8 mouse cellular contexts compared by ENCODE assay signal in genomic region chr11:108224233-108224973, GRCm38 (mm10).
DNase-seq lines count a peak whose midpoint lies in the region; ATAC-seq and TF ChIP-seq lines count a peak whose summit lies in the region.
"Had no signal": no experiment of that assay in that cellular context is flagged by ENCODE, and none has a peak within 500 bp of the region (broad histone marks: within the 10 kb centered on the region; RNA-seq: fewer than 3 reads in every experiment).

No protein-coding gene starts in this region.

- no peak overlapping the region for H3K4me3 ChIP-seq in heart, postnatal 0 days (ENCODE audit: low read depth, low read length)
- no peak overlapping the region for H3K4me3 ChIP-seq in midbrain, embryonic 12.5 days
- H3K4me3 ChIP-seq in midbrain, embryonic 15.5 days = no peak overlapping the region
- no peak overlapping the region for H3K4me3 ChIP-seq in hindbrain, embryonic 13.5 days

- peak overlapping the region; percentile 56 for H3K27ac ChIP-seq in heart, postnatal 0 days (ENCODE audit: low read depth)
- H3K27ac ChIP-seq in midbrain, embryonic 12.5 days (replicated peaks) = peak overlapping the region; percentile 49; the same call in 1 of the 2 replicates
- H3K27ac ChIP-seq in midbrain, embryonic 15.5 days = no peak overlapping the region
- H3K27ac ChIP-seq in hindbrain, embryonic 13.5 days = peak overlapping the region; percentile 30

- peak overlapping the region; percentile 26; the same call in 1 of the 2 replicates for H3K4me2 ChIP-seq in heart, postnatal 0 days (ENCODE audit: low read depth, low read length)
- no peak overlapping the region for H3K4me2 ChIP-seq in midbrain, embryonic 12.5 days (replicated peaks)
- no peak overlapping the region for H3K4me2 ChIP-seq in midbrain, embryonic 15.5 days
- no peak overlapping the region for H3K4me2 ChIP-seq in hindbrain, embryonic 13.5 days

- TF ChIP-seq CTCF in heart, postnatal 0 days (IDR thresholded peaks at IDR 0.05; ENCODE audit: low read depth) = no peak

- no peaks in the 10 kb centered on the region for H3K27me3 ChIP-seq in heart, postnatal 0 days (ENCODE audit: control insufficient read depth, insufficient read depth, low read length)
- H3K27me3 ChIP-seq in midbrain, embryonic 12.5 days = peaks cover 22% of the 10 kb centered on the region
- H3K27me3 ChIP-seq in midbrain, embryonic 15.5 days (replicated peaks) = no peaks in the 10 kb centered on the region
- 0 out of 2 replicates have a peak, but pooled peaks cover 3% of the 10 kb centered on the region for H3K27me3 ChIP-seq in hindbrain, embryonic 13.5 days

- TF ChIP-seq EP300 in heart, postnatal 0 days (IDR thresholded peaks at IDR 0.05; ENCODE audit: low read depth) = no peak

- H3K9me3 ChIP-seq in heart, postnatal 0 days (replicated peaks; ENCODE audit: control insufficient read depth, low read length) = no peaks in the 10 kb centered on the region
- no peaks in the 10 kb centered on the region for H3K9me3 ChIP-seq in midbrain, embryonic 12.5 days
- H3K9me3 ChIP-seq in midbrain, embryonic 15.5 days = no peaks in the 10 kb centered on the region
- no peaks in the 10 kb centered on the region for H3K9me3 ChIP-seq in hindbrain, embryonic 13.5 days

- H3K36me3 ChIP-seq in heart, postnatal 0 days (replicated peaks; ENCODE audit: control insufficient read depth, insufficient read depth, low read length) = no peaks in the 10 kb centered on the region
- H3K36me3 ChIP-seq in midbrain, embryonic 12.5 days = no peaks in the 10 kb centered on the region
- no peaks in the 10 kb centered on the region for H3K36me3 ChIP-seq in midbrain, embryonic 15.5 days (replicated peaks)
- H3K36me3 ChIP-seq in hindbrain, embryonic 13.5 days = no peaks in the 10 kb centered on the region

- peaks cover 43% of the 10 kb centered on the region for H3K4me1 ChIP-seq in heart, postnatal 0 days (ENCODE audit: control insufficient read depth, insufficient read depth)
- H3K4me1 ChIP-seq in midbrain, embryonic 12.5 days = peaks cover 23% of the 10 kb centered on the region
- peaks cover 22% of the 10 kb centered on the region for H3K4me1 ChIP-seq in midbrain, embryonic 15.5 days
- H3K4me1 ChIP-seq in hindbrain, embryonic 13.5 days (replicated peaks) = peaks cover 47% of the 10 kb centered on the region

- no peak for ATAC-seq in heart, postnatal 0 days (ENCODE audit: insufficient read depth, low read depth)
- ATAC-seq in midbrain, embryonic 12.5 days (ENCODE audit: low FRiP score, low read depth) = no peak
- no peak for ATAC-seq in midbrain, embryonic 15.5 days (replicated peaks)
- no peak for ATAC-seq in hindbrain, embryonic 13.5 days (ENCODE audit: low FRiP score)
- no peak for ATAC-seq in erythroblast, adult 5-6 weeks (replicated peaks; ENCODE audit: low FRiP score, poor library complexity, severe bottlenecking)
- ATAC-seq: forebrain, postnatal 0 days had no signal

- DNase-seq in heart, postnatal 0 days (ENCODE audit: low spot score) = no peak
- DNase-seq in heart, postnatal 36 days = no peak
- DNase-seq in thymus, postnatal 36 days = peak; percentile 35 to 49
- DNase-seq: forebrain, postnatal 0 days had no signal

- intact Hi-C loops in heart, postnatal 36 days (cut with DNase I) = no loop called here

- 27% methylated on average over 11 of the region's 11 CpGs for WGBS in heart, postnatal 0 days
- WGBS in midbrain, embryonic 12.5 days = 50% methylated on average over 11 of the region's 11 CpGs
- 40% methylated on average over 11 of the region's 11 CpGs for WGBS in midbrain, embryonic 15.5 days
- 38% methylated on average over 11 of the region's 11 CpGs for WGBS in hindbrain, embryonic 13.5 days

- H3K9ac ChIP-seq in heart, postnatal 0 days (replicated peaks; ENCODE audit: low read depth, low read length) = 0 out of 2 replicates have a peak overlapping the region, but pooled peaks have one; percentile 23
- H3K9ac ChIP-seq in midbrain, embryonic 12.5 days (replicated peaks) = no peak overlapping the region
- H3K9ac ChIP-seq in midbrain, embryonic 15.5 days = no peak overlapping the region
- no peak overlapping the region for H3K9ac ChIP-seq in hindbrain, embryonic 13.5 days
- H3K9ac ChIP-seq: forebrain, postnatal 0 days had no signal

Comparison
In these comparisons a context has a peak if more than half of its experiments do, and no peak if none do; other contexts are left out.
1. DNase-seq: peak in thymus, postnatal 36 days (2 of 2); none in heart, postnatal 0 days (single experiment) and heart, postnatal 36 days (0 of 2).